Mouse (Mus musculus): ENCODE measurements at regions not wholly inside any gene's neighbourhood (a gene's known extent, or its start where the extent isn't known, plus 50 kb on each side); places are given as distances from the start of the nearest gene placed in this dataset.

GRCm38 (mm10) chr16:53245365-53245764 lies 791.5 kb upstream of the Alcam start:
- Histone ChIP-seq H3K27me3 (ENCODE audit: control insufficient read depth, insufficient read depth, low read length) (no peaks in the 10 kb centered on the region), H3K9ac (ENCODE audit: low read length) (no peak overlapping the region), H3K4me2 (ENCODE audit: low read depth, severe bottlenecking) (no peak overlapping the region), H3K4me3 (ENCODE audit: low read depth, low read length) (no peak overlapping the region), H3K27ac (replicated peaks; ENCODE audit: low read depth, low read length) (no peak overlapping the region), H3K36me3 (ENCODE audit: control insufficient read depth, insufficient read depth, low read length) (no peaks in the 10 kb centered on the region), H3K4me1 (ENCODE audit: control insufficient read depth, insufficient read depth, low read length) (no peaks in the 10 kb centered on the region), H3K9me3 (ENCODE audit: control insufficient read depth, low read length) (no peaks in the 10 kb centered on the region)
- ATAC-seq (ENCODE audit: insufficient number of reproducible peaks, low FRiP score, low TSS enrichment, low read depth) (no peak), DNase-seq (ENCODE audit: low spot score) (no peak)
- 87% methylated on average over 1 of the region's 1 CpGs for WGBS

GRCm38 (mm10) chr16:53242126-53242537 lies 788.3 kb upstream of the Alcam start:
- no peaks in the 10 kb centered on the region for H3K9me3 ChIP-seq (ENCODE audit: control insufficient read depth, low read length)
- no peaks in the 10 kb centered on the region for H3K36me3 ChIP-seq (ENCODE audit: control insufficient read depth, insufficient read depth, low read length)
- ATAC-seq (ENCODE audit: insufficient number of reproducible peaks, low FRiP score, low TSS enrichment, low read depth) (no peak), DNase-seq (ENCODE audit: low spot score) (no peak)
- WGBS: 81% methylated on average over 3 of the region's 3 CpGs
- H3K27ac ChIP-seq (replicated peaks; ENCODE audit: low read depth, low read length): no peak overlapping the region
- no peak overlapping the region for H3K9ac ChIP-seq (ENCODE audit: low read length)
- H3K27me3 ChIP-seq (ENCODE audit: control insufficient read depth, insufficient read depth, low read length): no peaks in the 10 kb centered on the region
- H3K4me3 ChIP-seq (ENCODE audit: low read depth, low read length): no peak overlapping the region
- no peak overlapping the region for H3K4me2 ChIP-seq (ENCODE audit: low read depth, severe bottlenecking)
- no peaks in the 10 kb centered on the region for H3K4me1 ChIP-seq (ENCODE audit: control insufficient read depth, insufficient read depth, low read length)

GRCm38 (mm10) chr16:53218886-53219285 lies 765.0 kb upstream of the Alcam start:
- ATAC-seq (ENCODE audit: insufficient number of reproducible peaks, low FRiP score, low TSS enrichment, low read depth) (no peak), DNase-seq (ENCODE audit: low spot score) (no peak)
- Histone ChIP-seq H3K27ac (replicated peaks; ENCODE audit: low read depth, low read length) (no peak overlapping the region), H3K9ac (ENCODE audit: low read length) (no peak overlapping the region), H3K9me3 (ENCODE audit: control insufficient read depth, low read length) (no peaks in the 10 kb centered on the region), H3K36me3 (ENCODE audit: control insufficient read depth, insufficient read depth, low read length) (no peaks in the 10 kb centered on the region), H3K4me3 (ENCODE audit: low read depth, low read length) (no peak overlapping the region), H3K27me3 (ENCODE audit: control insufficient read depth, insufficient read depth, low read length) (no peaks in the 10 kb centered on the region), H3K4me2 (ENCODE audit: low read depth, severe bottlenecking) (no peak overlapping the region), H3K4me1 (ENCODE audit: control insufficient read depth, insufficient read depth, low read length) (no peaks in the 10 kb centered on the region)
- whole genome bisulfite sequencing: 88% methylated on average over 4 of the region's 4 CpGs

GRCm38 (mm10) chr16:53201449-53201848 lies 747.6 kb upstream of the Alcam start:
- Histone ChIP-seq H3K27ac (replicated peaks; ENCODE audit: low read depth, low read length) (no peak overlapping the region), H3K4me2 (ENCODE audit: low read depth, severe bottlenecking) (no peak overlapping the region), H3K36me3 (ENCODE audit: control insufficient read depth, insufficient read depth, low read length) (no peaks in the 10 kb centered on the region), H3K9ac (ENCODE audit: low read length) (no peak overlapping the region), H3K27me3 (ENCODE audit: control insufficient read depth, insufficient read depth, low read length) (no peaks in the 10 kb centered on the region), H3K9me3 (ENCODE audit: control insufficient read depth, low read length) (no peaks in the 10 kb centered on the region), H3K4me3 (ENCODE audit: low read depth, low read length) (no peak overlapping the region), H3K4me1 (ENCODE audit: control insufficient read depth, insufficient read depth, low read length) (no peaks in the 10 kb centered on the region)
- WGBS: 61% methylated on average over 1 of the region's 1 CpGs
- ATAC-seq (ENCODE audit: insufficient number of reproducible peaks, low FRiP score, low TSS enrichment, low read depth): no peak
- no peak for DNase-seq (ENCODE audit: low spot score)

- Histone ChIP-seq H3K4me1 (ENCODE audit: control insufficient read depth, insufficient read depth, low read length) (no peaks in the 10 kb centered on the region), H3K4me2 (ENCODE audit: low read depth, severe bottlenecking) (no peak overlapping the region), H3K27me3 (ENCODE audit: control insufficient read depth, insufficient read depth, low read length) (no peaks in the 10 kb centered on the region), H3K27ac (replicated peaks; ENCODE audit: low read depth, low read length) (no peak overlapping the region), H3K9ac (ENCODE audit: low read length) (no peak overlapping the region), H3K9me3 (ENCODE audit: control insufficient read depth, low read length) (no peaks in the 10 kb centered on the region), H3K4me3 (ENCODE audit: low read depth, low read length) (no peak overlapping the region), H3K36me3 (ENCODE audit: control insufficient read depth, insufficient read depth, low read length) (no peaks in the 10 kb centered on the region)
- ATAC-seq (ENCODE audit: insufficient number of reproducible peaks, low FRiP score, low TSS enrichment, low read depth): no peak
- 67% methylated on average over 3 of the region's 3 CpGs for WGBS
- no peak for DNase-seq (ENCODE audit: low spot score)
These were observed 732.6 kb upstream of the Alcam start for GRCm38 (mm10) chr16:53186444-53186843.

- DNase-seq (ENCODE audit: low spot score) (no peak), ATAC-seq (ENCODE audit: insufficient number of reproducible peaks, low FRiP score, low TSS enrichment, low read depth) (no peak)
- no peaks in the 10 kb centered on the region for H3K4me1 ChIP-seq (ENCODE audit: control insufficient read depth, insufficient read depth, low read length)
- H3K9ac ChIP-seq (ENCODE audit: low read length): no peak overlapping the region
- no peak overlapping the region for H3K27ac ChIP-seq (replicated peaks; ENCODE audit: low read depth, low read length)
- H3K36me3 ChIP-seq (ENCODE audit: control insufficient read depth, insufficient read depth, low read length): no peaks in the 10 kb centered on the region
- no peaks in the 10 kb centered on the region for H3K27me3 ChIP-seq (ENCODE audit: control insufficient read depth, insufficient read depth, low read length)
- H3K9me3 ChIP-seq (ENCODE audit: control insufficient read depth, low read length): no peaks in the 10 kb centered on the region
- H3K4me3 ChIP-seq (ENCODE audit: low read depth, low read length): no peak overlapping the region
- H3K4me2 ChIP-seq (ENCODE audit: low read depth, severe bottlenecking): no peak overlapping the region
These were observed 702.5 kb upstream of the Alcam start for GRCm38 (mm10) chr16:53156352-53156751.

GRCm38 (mm10) chr16:53130677-53131076 lies 676.8 kb upstream of the Alcam start:
- ATAC-seq (ENCODE audit: insufficient number of reproducible peaks, low FRiP score, low TSS enrichment, low read depth) (no peak), DNase-seq (ENCODE audit: low spot score) (no peak)
- Histone ChIP-seq H3K4me3 (ENCODE audit: low read depth, low read length) (no peak overlapping the region), H3K27ac (replicated peaks; ENCODE audit: low read depth, low read length) (no peak overlapping the region), H3K9ac (ENCODE audit: low read length) (no peak overlapping the region), H3K9me3 (ENCODE audit: control insufficient read depth, low read length) (no peaks in the 10 kb centered on the region), H3K27me3 (ENCODE audit: control insufficient read depth, insufficient read depth, low read length) (no peaks in the 10 kb centered on the region), H3K4me2 (ENCODE audit: low read depth, severe bottlenecking) (no peak overlapping the region), H3K4me1 (ENCODE audit: control insufficient read depth, insufficient read depth, low read length) (no peaks in the 10 kb centered on the region), H3K36me3 (ENCODE audit: control insufficient read depth, insufficient read depth, low read length) (no peaks in the 10 kb centered on the region)
- 84% methylated on average over 2 of the region's 2 CpGs for WGBS

DNA sequence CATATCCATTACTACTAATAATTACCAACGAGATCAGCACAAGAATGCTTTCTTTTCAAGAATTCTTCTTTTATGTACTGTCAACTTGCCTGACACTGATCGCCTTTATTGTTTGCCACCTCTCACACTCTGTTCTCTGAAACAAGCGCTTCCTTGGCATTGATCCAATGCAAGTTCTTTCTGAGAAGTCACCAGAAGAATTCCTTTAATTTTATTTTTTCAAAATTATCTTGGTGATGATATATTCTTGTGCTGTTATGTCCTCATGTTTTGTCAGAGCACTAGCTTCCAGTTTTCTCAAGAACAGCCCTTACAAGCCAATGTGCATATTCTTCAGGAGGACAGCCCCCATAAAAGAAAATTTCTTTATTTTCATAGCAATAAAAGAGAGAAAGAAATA lies 654.9 kb upstream of the Alcam start:
- no peaks in the 10 kb centered on the region for H3K9me3 ChIP-seq (ENCODE audit: control insufficient read depth, low read length)
- DNase-seq (ENCODE audit: low spot score): no peak
- no peak overlapping the region for H3K27ac ChIP-seq (replicated peaks; ENCODE audit: low read depth, low read length)
- no peak overlapping the region for H3K9ac ChIP-seq (ENCODE audit: low read length)
- H3K4me2 ChIP-seq (ENCODE audit: low read depth, severe bottlenecking): no peak overlapping the region
- H3K4me3 ChIP-seq (ENCODE audit: low read depth, low read length): no peak overlapping the region
- H3K4me1 ChIP-seq (ENCODE audit: control insufficient read depth, insufficient read depth, low read length): no peaks in the 10 kb centered on the region
- no peak for ATAC-seq (ENCODE audit: insufficient number of reproducible peaks, low FRiP score, low TSS enrichment, low read depth)
- 92% methylated on average over 3 of the region's 3 CpGs for WGBS
- H3K36me3 ChIP-seq (ENCODE audit: control insufficient read depth, insufficient read depth, low read length): no peaks in the 10 kb centered on the region
- no peaks in the 10 kb centered on the region for H3K27me3 ChIP-seq (ENCODE audit: control insufficient read depth, insufficient read depth, low read length)

DNA sequence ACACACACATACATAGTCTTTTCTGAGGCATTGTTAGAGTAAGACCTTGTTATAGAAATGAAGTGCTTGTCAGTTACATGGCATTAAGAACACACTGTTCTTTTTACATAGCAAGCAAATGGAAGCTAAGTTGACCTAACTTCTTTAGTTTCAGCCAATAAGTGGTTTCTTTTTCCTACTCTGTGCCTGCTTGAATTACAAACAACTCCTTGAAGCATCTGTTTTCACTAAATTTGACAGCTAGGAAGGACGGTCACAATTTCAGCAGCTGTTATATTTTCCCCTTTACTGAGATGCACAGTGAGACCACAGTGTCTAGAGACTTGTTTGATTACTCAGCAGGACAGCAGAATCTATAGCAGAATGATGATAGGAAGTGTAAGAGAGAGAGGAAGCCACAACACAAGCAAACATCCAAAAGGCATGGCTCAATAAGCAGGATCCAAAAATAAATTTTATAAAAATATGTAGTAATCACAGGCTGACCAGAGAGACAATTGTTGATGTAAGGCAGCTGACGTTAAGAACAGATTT lies 641.6 kb upstream of the Alcam start:
- Histone ChIP-seq H3K36me3 (ENCODE audit: control insufficient read depth, insufficient read depth, low read length) (no peaks in the 10 kb centered on the region), H3K9ac (ENCODE audit: low read length) (no peak overlapping the region), H3K4me3 (ENCODE audit: low read depth, low read length) (no peak overlapping the region), H3K4me2 (ENCODE audit: low read depth, severe bottlenecking) (no peak overlapping the region), H3K27ac (replicated peaks; ENCODE audit: low read depth, low read length) (no peak overlapping the region), H3K27me3 (ENCODE audit: control insufficient read depth, insufficient read depth, low read length) (no peaks in the 10 kb centered on the region), H3K4me1 (ENCODE audit: control insufficient read depth, insufficient read depth, low read length) (no peaks in the 10 kb centered on the region), H3K9me3 (ENCODE audit: control insufficient read depth, low read length) (no peaks in the 10 kb centered on the region)
- ATAC-seq (ENCODE audit: insufficient number of reproducible peaks, low FRiP score, low TSS enrichment, low read depth): no peak
- 43% methylated on average over 2 of the region's 2 CpGs for WGBS
- no peak for DNase-seq (ENCODE audit: low spot score)
